Mouse (Mus musculus) WW6 (cell line): ENCODE measurements around the gene Hsd17b1.

Experiments used
- DNase-seq: peaks from one replicate; pipeline ENCODE4 v3.0.0-alpha.2; 2013; ENCODE audit warnings: low read depth, low spot score

Gene Hsd17b1

GRCm38 (mm10) chr11:101127075-101127474 lies 48.9 kb downstream of the Hsd17b1 start:
- DNase-seq = no peak

GRCm38 (mm10) chr11:101128996-101129577 lies 50.9 kb downstream of the Hsd17b1 start:
- DNase-seq = no peak
